Mouse (Mus musculus) stomach, adult 2 months (tissue): Measurements from ENCODE around the gene Olfr279. TPM values are rescaled to one million over a fixed set of nuclear protein-coding genes. Genes with fewer than 3 reads are reported as not detected.

Experiments
- polyA plus RNA-seq: library from polyadenylated mRNA; depleted of rRNA; stranded (reverse); fragments of >200 nt; gene quantifications from 2 replicates; pipeline ENCODE4 v1.2.3, GENCODE M21; 2012; rRNA removed

Olfr279 gene
- polyA plus RNA-seq: not detected in 2 replicates

GRCm38 (mm10) chr15:98492102-98492501 lies at the start of gene Olfr279:
Gene Olfr279 (plus strand): TSS chr15:98492402.

DNA sequence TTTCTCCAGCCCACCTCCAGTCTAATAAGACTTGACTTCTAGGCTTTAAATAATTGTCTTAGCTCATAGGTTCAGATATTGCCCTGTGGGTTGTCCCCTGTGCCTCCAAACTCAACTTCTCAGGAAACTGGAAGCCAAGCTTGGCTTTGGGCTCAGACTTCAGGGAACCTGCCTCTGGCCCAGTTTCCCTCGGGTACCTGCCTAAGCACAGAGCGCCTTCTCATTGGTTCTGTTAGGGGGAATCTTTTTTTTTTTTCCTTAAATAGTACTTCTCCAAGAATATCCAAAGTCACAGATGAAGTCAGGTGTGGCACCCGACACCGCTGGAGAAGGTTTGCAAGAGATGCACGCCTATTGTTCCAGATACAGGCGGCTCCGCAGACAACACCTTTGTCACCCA lies 39.9 kb upstream of the Olfr279 start, which contains the start of gene Olfr281:
Olfr281 (plus strand) TSS at position 301 of the 400 bp plus-strand sequence.

DNA sequence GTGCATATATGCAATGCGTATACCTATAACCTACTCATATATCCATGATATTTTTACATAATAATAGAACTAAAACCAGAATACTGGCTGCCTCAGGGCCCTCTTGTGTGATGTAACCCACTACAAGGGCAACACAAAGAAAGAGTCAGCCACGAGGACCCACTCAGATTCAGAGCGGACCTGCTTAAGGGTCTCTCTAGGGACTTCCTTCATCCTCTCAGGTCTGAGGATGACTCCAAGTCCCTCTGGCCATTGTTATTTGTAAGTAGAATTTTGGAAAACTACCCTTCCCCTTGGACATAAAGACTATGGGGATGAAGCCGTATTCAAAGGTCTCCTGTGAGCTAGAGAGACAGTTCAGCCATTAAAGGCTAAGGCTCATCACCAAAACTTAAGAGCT lies 22.6 kb upstream of the Olfr279 start, which contains the start of gene OR5BS1P:
OR5BS1P (plus strand) TSS at position 301 of the 400 bp plus-strand sequence.

GRCm38 (mm10) chr15:98482701-98483100 lies 9.5 kb upstream of the Olfr279 start, which contains the start of gene Lalba:
Gene Lalba (minus strand): TSS chr15:98482721.

DNA sequence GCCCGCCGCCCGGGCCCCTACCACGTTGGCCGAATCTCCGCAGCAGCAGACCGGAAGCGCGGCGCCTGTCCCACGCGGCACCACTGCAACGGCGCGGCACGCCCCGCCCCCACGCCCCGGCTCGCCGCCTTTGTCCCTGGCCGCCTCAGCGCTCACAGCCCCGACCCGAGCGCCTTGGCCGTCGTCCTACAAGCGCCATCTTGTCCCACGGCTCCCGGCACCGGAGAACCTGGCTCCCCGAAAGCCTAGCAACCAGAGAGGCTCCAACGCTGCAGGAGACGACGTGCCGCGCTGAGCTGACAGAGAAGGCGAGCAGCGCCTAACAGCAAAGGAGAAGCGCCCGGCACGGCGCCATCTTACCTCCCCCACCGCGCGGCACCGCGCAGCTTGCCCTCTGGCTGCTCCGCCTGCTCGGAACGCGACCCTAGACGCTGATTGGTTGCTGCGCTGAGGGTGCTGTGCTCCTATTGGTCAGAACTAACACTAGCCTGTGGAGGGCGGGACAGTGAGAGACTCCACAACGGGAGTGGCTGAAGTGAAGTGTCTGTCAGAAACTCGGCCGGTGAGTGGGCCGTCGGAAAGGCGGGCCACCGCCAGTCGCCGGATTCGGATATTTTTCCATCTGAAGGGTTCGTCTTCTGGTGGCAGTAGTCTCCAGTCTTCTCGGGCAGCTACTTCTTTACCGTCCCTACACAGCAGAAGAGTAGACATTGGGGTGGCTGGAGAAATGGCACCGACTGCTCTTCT lies 41.9 kb downstream of the Olfr279 start, which contains the start of gene Kansl2:
Kansl2 (minus strand) TSS at position 384 of the 747 bp plus-strand sequence.

Other genes with a start within 250 kb of the Olfr279 start
- not detected in 2 replicates for gene H1fnt, start 235.1 kb upstream of the Olfr279 start, polyA plus RNA-seq
- gene Zfp641, start 196.2 kb upstream of the Olfr279 start, polyA plus RNA-seq: 0.13 and 0.29 TPM in 2 replicates
- not detected in 2 replicates for gene Olfr285, start 175.0 kb upstream of the Olfr279 start, polyA plus RNA-seq
- not detected in 2 replicates for gene Olfr284, start 151.4 kb upstream of the Olfr279 start, polyA plus RNA-seq
- gene Olfr283, start 111.5 kb upstream of the Olfr279 start, polyA plus RNA-seq: not detected in 2 replicates
- not detected in 2 replicates for gene Olfr282, start 61.2 kb upstream of the Olfr279 start, polyA plus RNA-seq
- not detected in 2 replicates for gene Olfr281, start 39.8 kb upstream of the Olfr279 start, polyA plus RNA-seq
- gene OR5BS1P, start 22.5 kb upstream of the Olfr279 start, polyA plus RNA-seq: not detected in 2 replicates
- gene Lalba, start 9.7 kb upstream of the Olfr279 start, polyA plus RNA-seq: not detected in 2 replicates
- 9.7 and 11.1 TPM in 2 replicates for gene Kansl2, start 41.9 kb downstream of the Olfr279 start, polyA plus RNA-seq
- gene Ccnt1, start 78.5 kb downstream of the Olfr279 start, polyA plus RNA-seq: 0.94 and 2.3 TPM in 2 replicates
- 0.85 and 2.0 TPM in 2 replicates for gene 4930415O20Rik, start 78.6 kb downstream of the Olfr279 start, polyA plus RNA-seq
- gene Adcy6, start 117.7 kb downstream of the Olfr279 start, polyA plus RNA-seq: 45.7 and 64.2 TPM in 2 replicates
- 38.3 and 44.2 TPM in 2 replicates for gene Cacnb3, start 138.4 kb downstream of the Olfr279 start, polyA plus RNA-seq
- 11.8 and 12.9 TPM in 2 replicates for gene Ddx23, start 170.5 kb downstream of the Olfr279 start, polyA plus RNA-seq
- gene Rnd1, start 185.1 kb downstream of the Olfr279 start, polyA plus RNA-seq: 0.57 and 0.62 TPM in 2 replicates
- gene Ccdc65, start 215.8 kb downstream of the Olfr279 start, polyA plus RNA-seq: 0.43 and 0.45 TPM in 2 replicates
- 18.3 and 25.4 TPM in 2 replicates for gene Fkbp11, start 235.8 kb downstream of the Olfr279 start, polyA plus RNA-seq